Mouse (Mus musculus): ENCODE results near the gene Itgal. TPM values are rescaled to one million over a fixed set of nuclear protein-coding genes. Genes with fewer than 3 reads are reported as not detected.
"Not testable (repeated sequence)": the region's sequence is repeated elsewhere in the genome, so short reads cannot be mapped to it uniquely, and the experiment has no call there.

The Itgal gene
- total RNA-seq, 2 experiments from 2014 or later: 0.37 to 0.59 TPM

DNA sequence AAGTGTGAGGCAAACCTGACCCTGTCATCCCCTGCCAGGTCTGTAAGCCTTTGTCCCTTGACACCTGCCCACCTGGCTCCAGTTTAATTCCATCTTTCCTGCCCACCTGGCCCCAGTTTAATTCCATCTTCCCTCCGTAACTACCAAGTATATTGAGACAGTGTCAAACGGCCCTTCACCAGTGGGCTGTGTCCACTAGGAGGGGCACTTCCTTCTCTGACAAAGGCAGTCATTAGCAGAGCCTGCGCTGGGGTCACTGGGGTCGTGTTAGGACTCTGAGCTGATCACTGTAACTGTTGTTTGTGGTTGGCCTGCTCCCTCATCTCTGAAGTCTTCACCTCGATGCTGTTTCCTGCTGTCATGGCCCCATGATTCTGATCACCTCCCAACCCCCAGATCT lies 26.0 kb downstream of the Itgal start:
- no peak for DNase-seq (ENCODE audit: extremely low spot score in 1 of 2, low spot score in 2 of 2)
- no peak overlapping the region for H3K27ac ChIP-seq
- H3K4me3 ChIP-seq: no peak overlapping the region
- TF ChIP-seq CTCF (IDR thresholded peaks at IDR 0.05): peak; percentile 36
- intact Hi-C loops (cut with DNase I): no loop called here

GRCm38 (mm10) chr7:127324944-127325343 lies 28.9 kb downstream of the Itgal start:
- no peak for TF ChIP-seq CTCF (IDR thresholded peaks at IDR 0.05)
- intact Hi-C loops (cut with DNase I): no loop called here

DNA sequence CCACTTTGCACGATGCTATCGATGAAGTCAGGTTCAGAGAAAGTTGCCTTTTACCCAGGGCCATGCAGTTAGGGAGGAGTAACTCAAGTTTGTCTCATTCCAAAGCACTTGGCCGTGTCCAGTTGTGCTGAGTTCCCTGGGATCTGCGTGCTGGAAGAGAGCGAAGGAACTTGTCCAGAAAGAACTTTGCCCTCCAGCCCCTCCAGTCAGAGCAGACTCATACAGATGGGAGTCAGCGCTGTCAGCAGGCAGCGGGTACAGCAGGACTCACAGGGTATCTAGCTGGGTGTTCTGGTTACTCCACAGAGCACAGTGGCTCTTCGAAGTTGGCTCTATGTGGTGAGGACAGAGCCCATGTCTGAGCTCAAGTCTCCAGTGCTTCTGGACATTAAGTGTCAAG lies 29.5 kb downstream of the Itgal start:
- Histone ChIP-seq H3K27ac (no peak overlapping the region), H3K4me3 (no peak overlapping the region)
- TF ChIP-seq CTCF (IDR thresholded peaks at IDR 0.05): no peak
- intact Hi-C loops (cut with DNase I): no loop called here
- DNase-seq (ENCODE audit: extremely low spot score in 1 of 2, low spot score in 2 of 2): no peak

More at GRCm38 (mm10) chr7:127324944-127325343, 28.9 kb downstream of the Itgal start:
- DNase-seq (ENCODE audit: extremely low spot score in 1 of 2, low spot score in 2 of 2): no peak
- no peak overlapping the region for H3K27ac ChIP-seq
- H3K4me3 ChIP-seq: no peak overlapping the region

- intact Hi-C loops (cut with DNase I): no loop called here
- no peak overlapping the region for H3K4me3 ChIP-seq
- H3K27ac ChIP-seq: no peak overlapping the region
- TF ChIP-seq CTCF (IDR thresholded peaks at IDR 0.05): no peak
- DNase-seq (ENCODE audit: extremely low spot score in 1 of 2, low spot score in 2 of 2): peak in 1 of 2 experiments; percentile 29
Observed at GRCm38 (mm10) chr7:127326685-127327084, 30.6 kb downstream of the Itgal start.

- no peak for TF ChIP-seq CTCF (IDR thresholded peaks at IDR 0.05)
- DNase-seq (ENCODE audit: extremely low spot score in 1 of 2, low spot score in 2 of 2): no peak
- Histone ChIP-seq H3K4me3 (no peak overlapping the region), H3K27ac (no peak overlapping the region)
- intact Hi-C loops (cut with DNase I): no loop called here
Observed at GRCm38 (mm10) chr7:127333240-127333639, 37.2 kb downstream of the Itgal start.

DNA sequence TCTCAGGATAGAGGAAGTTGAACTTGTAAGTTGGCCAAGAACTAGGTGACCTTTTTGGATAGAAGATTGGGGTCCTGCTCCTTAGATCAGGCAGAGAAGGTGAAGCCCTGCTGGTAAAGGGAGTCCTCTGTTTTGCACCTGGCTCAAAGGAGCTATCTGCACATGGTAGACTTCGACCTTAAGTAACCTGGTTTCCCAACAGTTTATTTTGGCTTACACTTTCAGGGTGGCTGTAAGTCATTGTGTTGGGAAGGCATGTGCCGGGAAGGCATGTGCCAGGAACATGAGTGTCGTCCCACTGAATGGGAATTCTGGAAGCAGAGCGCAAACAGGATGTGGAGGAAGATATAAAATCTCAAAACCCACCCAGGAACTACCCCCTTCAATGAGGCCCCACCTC lies 39.5 kb downstream of the Itgal start:
- H3K4me3 ChIP-seq: no peak overlapping the region
- DNase-seq (ENCODE audit: extremely low spot score in 1 of 2, low spot score in 2 of 2): no peak
- no peak for TF ChIP-seq CTCF (IDR thresholded peaks at IDR 0.05)
- H3K27ac ChIP-seq: no peak overlapping the region
- intact Hi-C loops (cut with DNase I): no loop called here

GRCm38 (mm10) chr7:127337636-127338035 lies 41.6 kb downstream of the Itgal start:
- DNase-seq (ENCODE audit: extremely low spot score in 1 of 2, low spot score in 2 of 2): no peak
- intact Hi-C loops (cut with DNase I): no loop called here
- Histone ChIP-seq H3K4me3 (no peak overlapping the region), H3K27ac (no peak overlapping the region)
- TF ChIP-seq CTCF (IDR thresholded peaks at IDR 0.05): no peak

GRCm38 (mm10) chr7:127341356-127341755 lies 45.3 kb downstream of the Itgal start:
- H3K4me3 ChIP-seq: no peak overlapping the region
- no peak overlapping the region for H3K27ac ChIP-seq
- TF ChIP-seq CTCF (IDR thresholded peaks at IDR 0.05): no peak
- no peak for DNase-seq (ENCODE audit: extremely low spot score in 1 of 2, low spot score in 2 of 2)
- intact Hi-C loops (cut with DNase I): no loop called here

- DNase-seq (ENCODE audit: extremely low spot score in 1 of 2, low spot score in 2 of 2); intact Hi-C loops (cut with DNase I); H3K27ac ChIP-seq; H3K4me3 ChIP-seq: not testable (repeated sequence)
Observed at GRCm38 (mm10) chr7:127341861-127342260, 45.8 kb downstream of the Itgal start.

GRCm38 (mm10) chr7:127342332-127342731 lies 46.3 kb downstream of the Itgal start:
- no peak for DNase-seq (ENCODE audit: extremely low spot score in 1 of 2, low spot score in 2 of 2)
- intact Hi-C loops (cut with DNase I): no loop called here

GRCm38 (mm10) chr7:127342888-127343287 lies 46.8 kb downstream of the Itgal start:
- no peak for TF ChIP-seq CTCF (IDR thresholded peaks at IDR 0.05)
- no peak for DNase-seq (ENCODE audit: extremely low spot score in 1 of 2, low spot score in 2 of 2)
- intact Hi-C loops (cut with DNase I): no loop called here
- Histone ChIP-seq H3K27ac (no peak overlapping the region), H3K4me3 (no peak overlapping the region)

More at GRCm38 (mm10) chr7:127342332-127342731, 46.3 kb downstream of the Itgal start:
- peak; percentile 49 for TF ChIP-seq CTCF (IDR thresholded peaks at IDR 0.05)
- Histone ChIP-seq H3K4me3 (no peak overlapping the region), H3K27ac (no peak overlapping the region)

DNA sequence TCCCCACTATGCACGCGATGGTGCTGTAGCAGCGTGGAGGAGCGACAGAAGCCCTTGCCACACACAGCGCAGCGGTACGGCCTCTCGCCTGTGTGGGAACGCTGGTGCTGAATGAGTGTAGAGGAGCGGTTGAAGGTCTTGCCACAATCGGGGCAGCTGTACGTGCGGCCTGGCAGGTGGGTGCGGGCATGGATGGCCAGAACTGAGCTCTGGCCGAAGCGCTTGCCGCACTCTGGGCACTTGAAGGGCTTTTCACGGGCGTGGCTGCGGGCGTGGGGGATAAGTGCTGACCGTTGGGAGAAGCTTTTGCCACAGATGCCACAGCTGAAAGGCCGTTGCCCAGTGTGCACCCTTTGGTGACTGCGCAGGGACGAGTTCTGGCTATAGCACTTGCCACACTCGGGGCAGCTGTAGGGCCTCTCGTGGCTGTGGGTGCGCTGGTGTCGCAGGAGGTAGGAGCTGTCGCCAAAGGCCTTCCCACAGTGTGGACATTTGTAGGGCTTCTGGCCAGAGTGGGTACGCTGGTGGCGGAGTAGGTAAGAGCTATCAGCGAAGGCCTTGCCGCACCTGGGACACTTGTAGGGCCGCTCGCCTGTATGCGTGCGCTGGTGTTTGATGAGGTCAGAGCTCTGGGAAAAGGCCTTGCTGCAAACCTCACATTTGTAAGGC lies 47.4 kb downstream of the Itgal start:
- DNase-seq (ENCODE audit: extremely low spot score in 1 of 2, low spot score in 2 of 2): no peak
- H3K4me3 ChIP-seq: no peak overlapping the region
- TF ChIP-seq CTCF (IDR thresholded peaks at IDR 0.05): no peak
- H3K27ac ChIP-seq: no peak overlapping the region
- intact Hi-C loops (cut with DNase I): loop anchor here (2.0 kb wide), 1 partner anchor 35 kb away; no protein-coding TSS in a partner anchor

DNA sequence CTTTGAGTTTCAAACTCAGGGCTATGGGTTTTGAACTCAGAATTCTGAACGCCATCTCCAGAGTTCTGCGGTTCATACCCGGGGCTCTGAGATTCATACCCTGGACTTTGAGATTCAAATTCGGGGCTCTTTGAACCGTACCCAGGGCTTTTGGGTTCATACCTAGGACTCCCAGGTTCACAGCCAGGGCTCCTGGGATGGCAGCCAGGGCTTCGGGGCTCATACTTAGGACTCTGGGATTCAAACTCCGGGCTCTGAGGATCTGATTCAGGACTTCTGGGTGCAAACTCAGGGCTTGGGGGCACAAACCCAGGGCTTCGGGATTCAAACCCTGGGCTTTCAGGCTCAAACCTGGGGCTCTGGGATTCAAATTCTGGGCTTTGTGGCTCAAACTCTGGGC lies 48.3 kb downstream of the Itgal start:
- DNase-seq (ENCODE audit: extremely low spot score in 1 of 2, low spot score in 2 of 2): no peak
- peak overlapping the region; percentile 98; the same call in 1 of the 2 replicates for H3K27ac ChIP-seq
- H3K4me3 ChIP-seq: peak overlapping the region; percentile 88
- intact Hi-C loops (cut with DNase I): loop anchor here (2.0 kb wide), 1 partner anchor 36 kb away; no protein-coding TSS in a partner anchor
- no peak for TF ChIP-seq CTCF (IDR thresholded peaks at IDR 0.05)

All from left cerebral cortex, adult 2 months (tissue).